Mouse (Mus musculus): ENCODE results near the gene Olfr1380. TPM values are rescaled to one million over a fixed set of nuclear protein-coding genes. Genes with fewer than 3 reads are reported as not detected.
A peak's percentile ranks its signal among the peaks of the same experiment; 100 is the strongest.
"Not testable (repeated sequence)": the region's sequence is repeated elsewhere in the genome, so short reads cannot be mapped to it uniquely, and the experiment has no call there.

The Olfr1380 gene
- polyA plus RNA-seq, 1 experiment: not detected

- Histone ChIP-seq H3K4me3 (ENCODE audit: insufficient read depth, low read depth, low read length) (no peak overlapping the region), H3K36me3 (ENCODE audit: control insufficient read depth, insufficient read depth, low read length) (no peaks in the 10 kb centered on the region), H3K27me3 (replicated peaks; ENCODE audit: control insufficient read depth, insufficient read depth, low read length) (no peaks in the 10 kb centered on the region), H3K27ac (ENCODE audit: insufficient read depth, low read depth, low read length) (no peak overlapping the region), H3K4me1 (ENCODE audit: control insufficient read depth, insufficient read depth, low read length) (no peaks in the 10 kb centered on the region)
- no peak for DNase-seq
- TF ChIP-seq CTCF (conservative IDR thresholded peaks at IDR 0.05; ENCODE audit: insufficient read depth, insufficient read length, low read depth, low read length): no peak
- TF ChIP-seq POLR2A (IDR thresholded peaks at IDR 0.05; ENCODE audit: low read depth, low read length): no peak
- 83% methylated on average over 19 of the region's 19 CpGs for WGBS
Measured at GRCm38 (mm10) chr11:49590213-49590612, 33.5 kb downstream of the Olfr1380 start.

- not testable (repeated sequence) for H3K4me3 ChIP-seq (ENCODE audit: insufficient read depth, low read depth, low read length); H3K27ac ChIP-seq (ENCODE audit: insufficient read depth, low read depth, low read length); DNase-seq; H3K4me1 ChIP-seq (ENCODE audit: control insufficient read depth, insufficient read depth, low read length); H3K36me3 ChIP-seq (ENCODE audit: control insufficient read depth, insufficient read depth, low read length); H3K27me3 ChIP-seq (replicated peaks; ENCODE audit: control insufficient read depth, insufficient read depth, low read length)
- 62% methylated on average over 2 of the region's 2 CpGs for WGBS
Measured at GRCm38 (mm10) chr11:49597149-49597548, 40.5 kb downstream of the Olfr1380 start.

DNA sequence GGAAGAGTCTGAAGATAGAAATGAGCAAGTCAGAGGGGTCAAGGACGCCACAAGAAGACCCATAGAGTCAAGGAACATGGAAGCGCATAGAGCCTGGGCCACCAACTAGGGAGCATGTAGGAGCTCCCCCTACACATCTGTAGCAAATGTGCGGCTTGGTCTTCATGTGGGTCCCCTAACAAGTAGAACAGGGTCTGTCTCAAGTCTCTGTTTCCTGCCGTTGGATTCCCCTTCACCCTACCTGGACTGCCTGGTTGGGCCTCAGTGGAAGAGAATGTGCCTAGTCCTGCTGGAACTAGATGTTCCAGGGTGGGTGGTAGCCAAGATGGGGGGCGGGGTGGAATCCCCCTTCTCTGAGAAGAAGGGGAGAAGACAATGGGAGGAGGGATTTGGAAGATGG is 51.6 kb downstream of the Olfr1380 start:
- H3K4me1 ChIP-seq (ENCODE audit: control insufficient read depth, insufficient read depth, low read length); H3K4me3 ChIP-seq (ENCODE audit: insufficient read depth, low read depth, low read length); DNase-seq; H3K27me3 ChIP-seq (replicated peaks; ENCODE audit: control insufficient read depth, insufficient read depth, low read length); H3K36me3 ChIP-seq (ENCODE audit: control insufficient read depth, insufficient read depth, low read length); H3K27ac ChIP-seq (ENCODE audit: insufficient read depth, low read depth, low read length): not testable (repeated sequence)
- 89% methylated on average over 5 of the region's 5 CpGs for WGBS

- not testable (repeated sequence) for H3K4me1 ChIP-seq (ENCODE audit: control insufficient read depth, insufficient read depth, low read length); H3K27me3 ChIP-seq (replicated peaks; ENCODE audit: control insufficient read depth, insufficient read depth, low read length); H3K36me3 ChIP-seq (ENCODE audit: control insufficient read depth, insufficient read depth, low read length)
- H3K4me3 ChIP-seq (ENCODE audit: insufficient read depth, low read depth, low read length): peak within 1 kb of the TSS; percentile 55
- 3% methylated on average over 54 of the region's 61 CpGs for WGBS
- peak; percentile 51 for DNase-seq
- peak within 1 kb of the TSS; percentile 72; the same call in 1 of the 2 replicates for H3K27ac ChIP-seq (ENCODE audit: insufficient read depth, low read depth, low read length)
Measured at GRCm38 (mm10) chr11:49608938-49609867, 52.5 kb downstream of the Olfr1380 start, which contains the start of gene Flt4. Gene Flt4, plus strand, starts transcription at chr11:49609263.

DNA sequence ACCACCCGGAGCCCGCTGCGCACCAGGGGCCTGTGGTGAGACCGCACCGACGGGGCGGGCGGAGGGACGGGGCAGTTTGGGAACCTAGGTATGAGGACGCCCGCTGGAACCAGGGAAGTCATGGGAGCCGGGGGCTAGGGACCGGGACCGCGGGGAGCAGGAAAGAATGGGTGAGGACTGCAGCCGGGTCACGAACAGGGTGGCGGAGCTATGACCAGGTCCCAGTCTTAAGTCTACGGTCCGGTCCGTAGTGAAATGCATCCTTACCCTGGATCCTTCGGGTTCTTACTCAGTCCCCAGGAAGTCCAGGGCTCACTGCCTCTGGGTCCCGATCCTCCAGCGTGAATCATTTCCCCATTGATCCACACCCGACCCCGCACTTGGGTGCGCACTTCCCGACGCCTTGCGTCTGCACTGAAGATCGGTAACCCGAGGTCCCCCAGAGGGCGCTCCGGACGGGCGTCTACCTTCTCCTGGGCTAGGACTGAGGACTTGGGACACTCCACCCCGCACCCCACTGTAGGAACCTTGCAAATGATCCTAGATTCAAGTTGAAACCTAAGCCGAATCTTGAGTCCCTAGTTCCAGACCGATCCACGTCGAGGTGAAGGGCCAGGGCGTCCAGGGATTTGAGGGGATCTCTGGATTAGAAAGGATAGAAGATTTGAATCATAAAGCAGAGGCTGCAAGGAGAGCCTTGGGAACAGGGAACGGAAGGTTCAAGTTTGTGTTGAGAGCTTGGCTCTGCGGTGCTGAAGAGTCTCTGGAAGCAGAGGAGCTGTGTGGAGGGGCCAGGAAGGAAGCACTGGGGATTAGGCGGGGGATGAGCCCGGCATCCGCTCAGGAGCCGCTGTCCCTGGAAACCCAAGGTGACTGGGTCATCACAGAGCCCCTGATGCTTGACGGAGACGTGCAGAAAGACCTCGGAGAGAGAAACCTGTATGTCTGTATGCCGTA is 53.5 kb downstream of the Olfr1380 start:
- peak overlapping the region; percentile 23 for H3K4me3 ChIP-seq (ENCODE audit: insufficient read depth, low read depth, low read length)
- H3K36me3 ChIP-seq (ENCODE audit: control insufficient read depth, insufficient read depth, low read length); H3K27ac ChIP-seq (ENCODE audit: insufficient read depth, low read depth, low read length); H3K4me1 ChIP-seq (ENCODE audit: control insufficient read depth, insufficient read depth, low read length); H3K27me3 ChIP-seq (replicated peaks; ENCODE audit: control insufficient read depth, insufficient read depth, low read length): not testable (repeated sequence)
- 1% methylated on average over 52 of the region's 52 CpGs for WGBS
- DNase-seq: peak; percentile 54

DNA sequence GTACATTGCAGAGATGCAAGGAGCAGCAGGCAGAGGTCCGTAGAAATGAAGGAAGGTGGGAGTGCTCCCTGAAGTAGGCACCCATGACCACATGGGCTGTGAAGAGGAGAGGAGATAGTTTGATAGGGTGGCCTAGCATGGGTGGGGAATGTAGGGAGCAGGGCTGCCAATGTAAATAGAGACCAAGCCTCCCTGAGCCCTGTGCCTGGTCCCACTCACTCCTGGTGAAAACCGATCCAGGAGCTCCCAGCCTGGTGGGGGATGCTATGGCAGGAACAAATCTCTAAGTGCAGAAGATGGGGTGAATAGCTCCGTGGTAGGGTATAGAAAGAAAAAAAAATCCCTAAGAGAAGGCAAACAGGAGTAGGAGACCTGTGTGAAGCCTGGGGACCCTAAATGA is 54.7 kb downstream of the Olfr1380 start:
- 19% methylated on average over 3 of the region's 3 CpGs for WGBS
- not testable (repeated sequence) for H3K27me3 ChIP-seq (replicated peaks; ENCODE audit: control insufficient read depth, insufficient read depth, low read length); H3K4me3 ChIP-seq (ENCODE audit: insufficient read depth, low read depth, low read length); H3K36me3 ChIP-seq (ENCODE audit: control insufficient read depth, insufficient read depth, low read length); H3K27ac ChIP-seq (ENCODE audit: insufficient read depth, low read depth, low read length); H3K4me1 ChIP-seq (ENCODE audit: control insufficient read depth, insufficient read depth, low read length); DNase-seq

DNA sequence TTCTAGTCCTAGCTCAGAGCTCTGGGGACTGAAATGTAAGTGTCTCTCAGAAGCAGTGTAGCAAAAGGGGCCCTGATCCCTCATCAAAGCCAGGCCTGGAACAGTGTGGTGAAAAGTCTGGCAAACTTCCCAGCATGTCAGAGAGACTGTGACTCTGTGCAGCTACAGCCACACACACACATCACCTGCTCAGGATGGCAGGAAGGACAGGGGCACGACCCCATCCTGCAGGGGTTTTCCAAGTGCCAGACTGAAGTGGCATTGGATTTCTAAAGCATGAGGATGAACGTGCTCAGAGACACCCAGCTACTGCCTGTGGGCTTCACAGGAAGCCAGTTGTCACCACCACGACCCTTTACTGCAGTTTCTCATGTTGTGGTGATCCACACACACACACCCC is 55.5 kb downstream of the Olfr1380 start:
- no peak for DNase-seq
- WGBS: 29% methylated on average over 3 of the region's 3 CpGs
- no peak for TF ChIP-seq POLR2A (IDR thresholded peaks at IDR 0.05; ENCODE audit: low read depth, low read length)
- no peak for TF ChIP-seq CTCF (conservative IDR thresholded peaks at IDR 0.05; ENCODE audit: insufficient read depth, insufficient read length, low read depth, low read length)
- no peak overlapping the region for H3K27ac ChIP-seq (ENCODE audit: insufficient read depth, low read depth, low read length)
- H3K4me1 ChIP-seq (ENCODE audit: control insufficient read depth, insufficient read depth, low read length): no peaks in the 10 kb centered on the region
- no peak overlapping the region for H3K4me3 ChIP-seq (ENCODE audit: insufficient read depth, low read depth, low read length)
- no peaks in the 10 kb centered on the region for H3K27me3 ChIP-seq (replicated peaks; ENCODE audit: control insufficient read depth, insufficient read depth, low read length)
- H3K36me3 ChIP-seq (ENCODE audit: control insufficient read depth, insufficient read depth, low read length): no peaks in the 10 kb centered on the region
